Mouse (Mus musculus): ENCODE measurements around the gene Stard9. TPM values are rescaled to one million over a fixed set of nuclear protein-coding genes. Genes with fewer than 3 reads are reported as not detected.

The Stard9 gene
- total and polyA plus RNA-seq, 2 experiments from 2014 or later = 2.4 to 10.6 TPM

DNA sequence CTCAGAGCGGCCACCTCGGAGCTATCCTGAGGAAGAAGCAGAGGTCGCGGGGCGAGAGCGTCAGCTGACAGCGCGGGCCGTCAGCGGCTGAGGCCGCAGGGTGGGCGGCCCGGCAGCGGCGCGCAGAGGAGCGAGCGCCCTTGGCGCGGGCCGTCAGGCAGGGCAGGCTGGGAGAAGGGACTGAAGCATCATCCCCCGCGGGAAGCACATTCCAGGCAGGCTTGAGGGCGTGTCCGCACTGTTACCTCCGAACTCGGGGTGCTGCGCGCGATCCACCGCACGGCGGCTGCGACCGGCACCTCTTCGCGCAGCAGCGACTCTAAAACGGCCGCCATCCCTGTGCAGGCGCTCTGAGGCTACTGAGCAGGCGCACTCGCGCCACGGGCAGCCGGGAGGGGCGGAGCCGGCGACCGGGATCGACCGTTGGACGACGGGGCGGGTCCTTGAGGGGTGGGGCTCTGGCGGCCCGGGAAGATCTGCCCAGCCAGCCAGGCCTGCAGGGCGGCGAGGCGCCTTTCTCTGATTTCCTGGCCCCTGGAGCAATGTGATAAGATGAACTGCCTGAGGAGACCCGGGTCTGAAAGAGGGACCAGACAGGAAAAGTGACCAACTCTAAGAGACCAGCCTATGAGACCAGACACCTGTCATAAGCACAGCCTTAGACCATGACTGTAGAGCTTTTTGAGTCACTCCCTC lies 102.4 kb downstream of the Stard9 start:
- WGBS = under 1% methylated on average over 52 of the region's 61 CpGs
- Histone ChIP-seq H3K27me3 (ENCODE audit: insufficient read depth, low read length) (no peaks in the 10 kb centered on the region), H3K9me3 (ENCODE audit: low read length) (no peaks in the 10 kb centered on the region), H3K4me1 (ENCODE audit: insufficient read depth, low read length) (peaks cover 12% of the 10 kb centered on the region; the same call in 1 of the 2 replicates), H3K27ac (ENCODE audit: low read depth, low read length) (peak overlapping the region; percentile 82), H3K4me3 (ENCODE audit: low read depth, low read length) (peak overlapping the region; percentile 96), H3K4me2 (ENCODE audit: low read depth, low read length, poor library complexity, severe bottlenecking) (peak overlapping the region; percentile 71), H3K36me3 (ENCODE audit: insufficient read depth, low read length) (peaks cover 17% of the 10 kb centered on the region; the same call in 1 of the 2 replicates), H3K9ac (replicated peaks; ENCODE audit: low read length, poor library complexity, severe bottlenecking) (peak overlapping the region; percentile 89)
- DNase-seq (ENCODE audit: low spot score) (peak; percentile 94), ATAC-seq (ENCODE audit: low FRiP score) (peak; percentile 96)
- TF ChIP-seq CTCF (IDR thresholded peaks at IDR 0.05) = peak; percentile 36

DNA sequence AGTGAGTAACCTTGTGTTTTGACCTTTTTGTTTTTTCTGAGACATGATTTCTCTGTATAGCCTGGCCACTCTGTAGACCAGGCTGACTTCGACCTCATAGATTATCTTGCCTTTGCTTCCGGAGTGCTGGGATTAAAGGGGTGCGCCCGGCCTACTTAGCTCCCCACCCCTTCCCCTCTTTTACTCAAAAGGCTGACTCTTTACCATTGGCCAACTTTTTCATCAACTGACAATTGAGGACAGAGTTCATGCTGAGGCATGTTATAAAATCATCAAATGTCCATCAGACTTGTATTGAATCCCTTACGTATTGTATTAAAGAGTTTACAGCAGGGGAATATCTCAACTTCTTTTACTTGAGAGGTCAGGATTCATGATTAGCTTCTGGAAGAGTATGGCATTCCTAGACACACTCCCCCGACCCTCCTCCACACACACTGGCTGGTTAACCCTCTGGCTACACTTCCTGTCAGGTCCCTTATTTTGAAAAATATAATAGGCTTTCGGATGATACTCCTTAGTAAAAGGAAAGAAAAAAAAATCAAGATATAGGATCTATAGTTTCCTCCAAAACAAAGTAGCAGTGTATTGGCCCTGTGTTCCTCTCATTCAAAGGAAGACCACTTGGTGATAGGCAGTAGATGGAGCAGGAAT lies 103.1 kb downstream of the Stard9 start:
- TF ChIP-seq CTCF (IDR thresholded peaks at IDR 0.05) = no peak
- no peak; the same call in 1 of the 2 replicates for ATAC-seq (ENCODE audit: low FRiP score)
- Histone ChIP-seq H3K27ac (ENCODE audit: low read depth, low read length) (peak overlapping the region; percentile 82; the same call in 1 of the 2 replicates), H3K27me3 (ENCODE audit: insufficient read depth, low read length) (no peaks in the 10 kb centered on the region), H3K4me3 (ENCODE audit: low read depth, low read length) (peak overlapping the region; percentile 96), H3K9ac (replicated peaks; ENCODE audit: low read length, poor library complexity, severe bottlenecking) (peak overlapping the region; percentile 89; the same call in 1 of the 2 replicates), H3K4me1 (ENCODE audit: insufficient read depth, low read length) (peaks cover 12% of the 10 kb centered on the region; the same call in 1 of the 2 replicates), H3K4me2 (ENCODE audit: low read depth, low read length, poor library complexity, severe bottlenecking) (peak overlapping the region; percentile 71), H3K36me3 (ENCODE audit: insufficient read depth, low read length) (peaks cover 11% of the 10 kb centered on the region; the same call in 1 of the 2 replicates), H3K9me3 (ENCODE audit: low read length) (no peaks in the 10 kb centered on the region)
- WGBS = 34% methylated on average over 7 of the region's 7 CpGs
- DNase-seq (ENCODE audit: low spot score) = no peak

DNA sequence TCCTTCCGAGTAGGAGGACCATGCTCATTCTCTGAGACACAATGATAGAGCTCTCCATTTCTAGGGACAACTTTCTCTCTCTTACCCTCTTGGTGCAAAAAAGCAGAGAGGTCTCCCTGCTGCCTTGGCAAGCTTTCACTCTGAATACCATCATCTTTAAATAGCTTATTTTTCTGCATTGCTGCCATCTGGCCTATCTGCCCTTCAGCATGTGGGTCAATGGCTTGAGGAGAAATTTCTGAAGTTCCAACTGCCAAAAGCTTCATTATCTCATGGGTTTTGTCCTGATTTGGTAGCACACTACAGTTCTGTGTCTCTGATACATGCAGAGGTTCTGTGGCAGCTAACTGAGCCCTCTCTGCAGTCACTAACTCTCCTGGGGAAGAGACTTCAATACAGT lies 116.6 kb downstream of the Stard9 start:
- Histone ChIP-seq H3K4me2 (ENCODE audit: low read depth, low read length, poor library complexity, severe bottlenecking) (no peak overlapping the region), H3K4me1 (ENCODE audit: insufficient read depth, low read length) (no peaks in the 10 kb centered on the region), H3K27ac (ENCODE audit: low read depth, low read length) (no peak overlapping the region), H3K4me3 (ENCODE audit: low read depth, low read length) (no peak overlapping the region), H3K27me3 (ENCODE audit: insufficient read depth, low read length) (no peaks in the 10 kb centered on the region), H3K9ac (replicated peaks; ENCODE audit: low read length, poor library complexity, severe bottlenecking) (no peak overlapping the region), H3K36me3 (ENCODE audit: insufficient read depth, low read length) (peaks cover 36% of the 10 kb centered on the region), H3K9me3 (ENCODE audit: low read length) (no peaks in the 10 kb centered on the region)
- no peak for ATAC-seq (ENCODE audit: low FRiP score)
- DNase-seq (ENCODE audit: low spot score) = no peak
- no peak for TF ChIP-seq CTCF (IDR thresholded peaks at IDR 0.05)
- 96% methylated on average over 1 of the region's 1 CpGs for WGBS

DNA sequence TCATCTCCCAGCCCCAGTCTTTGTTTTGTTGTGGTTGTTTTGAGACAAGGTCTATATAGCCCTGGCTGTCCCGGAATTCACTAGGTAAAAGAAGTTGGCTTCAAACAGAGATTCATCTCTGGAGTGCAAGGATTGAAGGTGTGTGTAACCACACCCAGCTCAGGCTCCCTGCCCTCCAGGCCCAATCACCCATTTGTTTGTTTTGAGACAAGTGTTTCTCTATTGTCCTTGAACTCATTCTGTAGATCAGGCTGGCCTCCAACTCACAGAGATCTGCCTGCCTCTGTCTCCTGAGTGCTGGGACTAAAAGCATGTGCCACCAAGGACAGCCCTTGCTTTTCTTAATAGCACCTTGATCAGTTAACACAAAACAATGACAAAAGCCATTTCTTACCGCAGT lies 119.1 kb downstream of the Stard9 start:
- no peaks in the 10 kb centered on the region for H3K9me3 ChIP-seq (ENCODE audit: low read length)
- H3K4me3 ChIP-seq (ENCODE audit: low read depth, low read length) = no peak overlapping the region
- no peaks in the 10 kb centered on the region for H3K4me1 ChIP-seq (ENCODE audit: insufficient read depth, low read length)
- ATAC-seq (ENCODE audit: low FRiP score) (no peak), DNase-seq (ENCODE audit: low spot score) (no peak)
- no peak overlapping the region for H3K27ac ChIP-seq (ENCODE audit: low read depth, low read length)
- WGBS = 95% methylated on average over 2 of the region's 2 CpGs
- peaks cover 31% of the 10 kb centered on the region for H3K36me3 ChIP-seq (ENCODE audit: insufficient read depth, low read length)
- H3K27me3 ChIP-seq (ENCODE audit: insufficient read depth, low read length) = no peaks in the 10 kb centered on the region
- H3K4me2 ChIP-seq (ENCODE audit: low read depth, low read length, poor library complexity, severe bottlenecking) = no peak overlapping the region
- no peak overlapping the region for H3K9ac ChIP-seq (replicated peaks; ENCODE audit: low read length, poor library complexity, severe bottlenecking)
- no peak for TF ChIP-seq CTCF (IDR thresholded peaks at IDR 0.05)

DNA sequence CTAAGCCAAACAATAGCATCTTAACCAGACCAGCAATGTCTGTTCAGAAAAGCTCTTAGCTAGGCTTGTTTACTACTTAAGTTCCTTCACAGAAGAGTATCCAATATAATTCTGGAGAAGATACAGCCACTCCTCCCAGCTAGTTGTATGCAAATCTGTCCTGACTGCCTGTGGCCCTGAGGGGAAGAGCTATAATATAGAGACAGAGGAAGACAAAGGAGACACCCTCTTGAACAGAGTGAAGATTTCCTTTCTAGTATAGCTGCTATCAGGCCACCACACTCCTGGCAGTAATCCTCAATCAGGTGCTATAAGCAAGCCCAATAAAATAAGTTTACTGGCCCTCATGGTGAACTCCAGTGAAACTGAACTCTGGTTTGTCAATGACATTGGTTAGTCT lies 133.0 kb downstream of the Stard9 start:
- no peak for ATAC-seq (ENCODE audit: low FRiP score)
- Histone ChIP-seq H3K9ac (replicated peaks; ENCODE audit: low read length, poor library complexity, severe bottlenecking) (no peak overlapping the region), H3K27ac (ENCODE audit: low read depth, low read length) (no peak overlapping the region), H3K4me2 (ENCODE audit: low read depth, low read length, poor library complexity, severe bottlenecking) (no peak overlapping the region), H3K4me1 (ENCODE audit: insufficient read depth, low read length) (no peaks in the 10 kb centered on the region), H3K9me3 (ENCODE audit: low read length) (no peaks in the 10 kb centered on the region), H3K36me3 (ENCODE audit: insufficient read depth, low read length) (peaks cover 16% of the 10 kb centered on the region), H3K4me3 (ENCODE audit: low read depth, low read length) (no peak overlapping the region), H3K27me3 (ENCODE audit: insufficient read depth, low read length) (no peaks in the 10 kb centered on the region)
- no peak for DNase-seq (ENCODE audit: low spot score)
- no peak for TF ChIP-seq CTCF (IDR thresholded peaks at IDR 0.05)
